Comparison of ENCODE assay signal across 21 mouse cellular contexts in the genomic region with DNA sequence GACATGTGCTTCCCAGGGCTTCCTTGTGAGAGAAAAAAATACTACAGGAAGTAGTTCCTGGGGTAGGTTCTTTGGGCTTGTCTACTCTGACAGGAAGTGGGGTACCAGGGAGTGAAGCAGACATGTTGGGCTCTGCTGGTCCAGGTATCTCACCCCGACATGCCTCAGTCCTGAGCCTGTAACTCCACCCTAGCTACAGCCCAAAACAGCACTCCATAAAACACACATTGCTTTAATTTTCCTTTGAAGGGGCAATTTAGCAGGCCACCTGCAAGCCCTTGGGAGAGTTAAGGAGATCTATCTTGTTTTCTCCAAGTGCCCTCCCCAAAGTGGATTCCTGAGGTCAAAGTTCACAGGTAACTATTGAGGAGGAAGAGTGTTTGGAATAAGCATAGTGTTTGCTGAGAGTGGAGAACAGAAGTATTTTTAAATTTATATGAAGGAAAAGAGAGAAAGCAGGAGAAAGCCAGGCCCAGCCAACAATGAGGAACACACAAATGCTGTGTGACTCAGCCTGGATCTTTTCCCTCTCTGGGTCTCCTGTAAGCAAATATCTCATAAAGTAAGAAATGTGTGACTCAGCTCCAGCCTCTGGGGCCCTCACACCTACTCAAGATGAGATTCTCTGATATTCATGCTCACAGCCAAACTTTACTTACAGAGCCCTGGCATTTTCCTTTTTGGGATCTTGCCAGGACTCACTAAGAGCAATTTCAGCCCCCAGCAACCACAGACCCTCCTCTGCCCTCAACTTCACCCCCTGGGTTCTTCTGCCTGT. TPM values are rescaled to one million over a fixed set of nuclear protein-coding genes. Genes with fewer than 3 reads are reported as not detected.
DNase-seq lines count a peak whose midpoint lies in the region; ATAC-seq lines count a peak whose summit lies in the region.
"Had no signal": no experiment of that assay in that cellular context is flagged by ENCODE, and none has a peak within 500 bp of the region (broad histone marks: within the 10 kb centered on the region; RNA-seq: fewer than 3 reads in every experiment).

No protein-coding gene starts in this region.

- H3K4me1 ChIP-seq in intestine, embryonic 14.5 days (replicated peaks; ENCODE audit: control insufficient read depth, insufficient read depth, low read length), result peaks cover 43% of the 10 kb centered on the region
- H3K4me1 ChIP-seq in intestine, embryonic 15.5 days (replicated peaks), result peaks cover 25% of the 10 kb centered on the region
- peaks cover 23% of the 10 kb centered on the region for H3K4me1 ChIP-seq in embryonic facial prominence, embryonic 13.5 days
- H3K4me1 ChIP-seq in limb, embryonic 13.5 days, result peaks cover 33% of the 10 kb centered on the region

- no peaks in the 10 kb centered on the region for H3K9me3 ChIP-seq in intestine, embryonic 14.5 days (ENCODE audit: control insufficient read depth, low read length)
- no peaks in the 10 kb centered on the region for H3K9me3 ChIP-seq in intestine, embryonic 15.5 days
- no peaks in the 10 kb centered on the region; the same call in 1 of the 2 replicates for H3K9me3 ChIP-seq in embryonic facial prominence, embryonic 13.5 days
- H3K9me3 ChIP-seq in limb, embryonic 13.5 days, result no peaks in the 10 kb centered on the region

- 0 out of 2 replicates have a peak, but pooled peaks have one; percentile 21 for ATAC-seq in intestine, embryonic 14.5 days (replicated peaks; ENCODE audit: low FRiP score, low TSS enrichment, low read depth)
- ATAC-seq in intestine, embryonic 15.5 days, result no peak
- ATAC-seq in embryonic facial prominence, embryonic 13.5 days (ENCODE audit: insufficient number of reproducible peaks, insufficient read depth, low FRiP score, low TSS enrichment, low read depth), result no peak; the same call in 1 of the 2 replicates
- peak; percentile 48; the same call in 1 of the 2 replicates for ATAC-seq in limb, embryonic 13.5 days (ENCODE audit: low FRiP score, low read depth)
- ATAC-seq: forebrain, embryonic 14.5 days; hindbrain, embryonic 16.5 days had no signal

- H3K27me3 ChIP-seq in intestine, embryonic 14.5 days (replicated peaks; ENCODE audit: control insufficient read depth, insufficient read depth, low read length), result peaks cover 26% of the 10 kb centered on the region
- H3K27me3 ChIP-seq in intestine, embryonic 15.5 days (replicated peaks), result peaks cover 36% of the 10 kb centered on the region
- peaks cover 55% of the 10 kb centered on the region for H3K27me3 ChIP-seq in embryonic facial prominence, embryonic 13.5 days
- H3K27me3 ChIP-seq in limb, embryonic 13.5 days, result peaks cover 53% of the 10 kb centered on the region

- 21% methylated on average over 1 of the region's 1 CpGs for WGBS in intestine, embryonic 14.5 days
- 45% methylated on average over 1 of the region's 1 CpGs for WGBS in intestine, embryonic 15.5 days
- 29% methylated on average over 1 of the region's 1 CpGs for WGBS in embryonic facial prominence, embryonic 13.5 days
- WGBS in limb, embryonic 13.5 days, result 5% methylated on average over 1 of the region's 1 CpGs

- H3K4me2 ChIP-seq in intestine, embryonic 14.5 days (ENCODE audit: low read length), result no peak overlapping the region
- no peak overlapping the region for H3K4me2 ChIP-seq in intestine, embryonic 15.5 days (replicated peaks)
- no peak overlapping the region for H3K4me2 ChIP-seq in embryonic facial prominence, embryonic 13.5 days
- H3K4me2 ChIP-seq in limb, embryonic 13.5 days (replicated peaks), result no peak overlapping the region; the same call in 1 of the 2 replicates
- H3K4me2 ChIP-seq: heart, embryonic 13.5 days had no signal

- intact Hi-C loops in gastrocnemius, postnatal 14 days (cut with DNase I; ENCODE audit: low total_unique reads), result no loop called here

- H3K9ac ChIP-seq in intestine, embryonic 14.5 days (ENCODE audit: low read length), result no peak overlapping the region
- no peak overlapping the region for H3K9ac ChIP-seq in intestine, embryonic 15.5 days
- no peak overlapping the region for H3K9ac ChIP-seq in embryonic facial prominence, embryonic 13.5 days
- no peak overlapping the region for H3K9ac ChIP-seq in limb, embryonic 13.5 days
- H3K9ac ChIP-seq: heart, embryonic 13.5 days; liver, embryonic 14.5 days had no signal

- no peak for DNase-seq in intestine, embryonic 14.5 days (ENCODE audit: low spot score)
- peak; percentile 91 for DNase-seq in 3T3-L1 (ENCODE audit: low read depth, low spot score)
- DNase-seq in cerebellum, adult 8-10 months, result no peak
- DNase-seq in gastrocnemius, postnatal 14 days, result no peak
- DNase-seq in spleen, adult 18-20 months, result no peak
- DNase-seq: B cell, adult 2 months; cerebellum, postnatal 25 days; heart, postnatal 4 days; kidney, adult 9 months; layer of hippocampus, postnatal 36 days; lung, postnatal 10 days; midbrain, embryonic 14.5 days; right cerebral cortex, postnatal 14 days; thymus, adult 2 months had no signal

- no peak overlapping the region for H3K4me3 ChIP-seq in intestine, embryonic 14.5 days (ENCODE audit: low read depth, low read length)
- no peak overlapping the region for H3K4me3 ChIP-seq in intestine, embryonic 15.5 days (replicated peaks)
- H3K4me3 ChIP-seq in embryonic facial prominence, embryonic 13.5 days, result no peak overlapping the region
- no peak overlapping the region for H3K4me3 ChIP-seq in limb, embryonic 13.5 days
- H3K4me3 ChIP-seq: heart, embryonic 13.5 days had no signal

- no peaks in the 10 kb centered on the region for H3K36me3 ChIP-seq in intestine, embryonic 14.5 days (ENCODE audit: control insufficient read depth, insufficient read depth, low read length)
- H3K36me3 ChIP-seq in intestine, embryonic 15.5 days, result no peaks in the 10 kb centered on the region
- no peaks in the 10 kb centered on the region for H3K36me3 ChIP-seq in embryonic facial prominence, embryonic 13.5 days
- H3K36me3 ChIP-seq in limb, embryonic 13.5 days, result no peaks in the 10 kb centered on the region
- H3K36me3 ChIP-seq: heart, embryonic 13.5 days had no signal

- no peak overlapping the region; the same call in 1 of the 2 replicates for H3K27ac ChIP-seq in intestine, embryonic 14.5 days (ENCODE audit: low read depth)
- no peak overlapping the region for H3K27ac ChIP-seq in intestine, embryonic 15.5 days
- peak overlapping the region; percentile 14; the same call in 1 of the 2 replicates for H3K27ac ChIP-seq in embryonic facial prominence, embryonic 13.5 days
- H3K27ac ChIP-seq in limb, embryonic 13.5 days, result peak overlapping the region; percentile 34; the same call in 1 of the 2 replicates
- H3K27ac ChIP-seq: heart, embryonic 13.5 days; liver, embryonic 14.5 days had no signal

RNA-seq across cellular contexts. Expression of gene Smug1, which starts 38.6 kb away (rescaled TPM):
- polyA plus RNA-seq in intestine, embryonic 14.5 days (2014; fragmentation: Nextera tagmentation; extraction: Ambion mirVana), result 21.8 and 23.5 TPM in 2 replicates
- polyA plus RNA-seq in intestine, embryonic 15.5 days (2015; fragmentation: Nextera tagmentation; extraction: Ambion mirVana), result 17.8 and 18.2 TPM in 2 replicates
- 16.1 and 16.4 TPM in 2 replicates for polyA plus RNA-seq in embryonic facial prominence, embryonic 13.5 days (2015; fragmentation: Nextera tagmentation; extraction: Ambion mirVana)
- polyA plus RNA-seq in limb, embryonic 13.5 days (2015; fragmentation: Nextera tagmentation; extraction: Ambion mirVana), result 15.6 and 16.7 TPM in 2 replicates
- 10 to 100 TPM; 10.6 to 11.6 TPM for total RNA-seq in gastrocnemius, postnatal 14 days (2021)

Comparison
In these comparisons a context has a peak if more than half of its experiments do, and no peak if none do; other contexts are left out.
1. ATAC-seq: peak in intestine, embryonic 14.5 days (single experiment) and limb, embryonic 13.5 days (single experiment); none in intestine, embryonic 15.5 days (single experiment) and embryonic facial prominence, embryonic 13.5 days (single experiment).
2. H3K27ac ChIP-seq: peak in embryonic facial prominence, embryonic 13.5 days (single experiment) and limb, embryonic 13.5 days (single experiment); none in intestine, embryonic 14.5 days (single experiment) and intestine, embryonic 15.5 days (single experiment).